Mouse (Mus musculus) lung, embryonic 15.5 days (tissue): ENCODE data around the gene Gm20532. TPM values are rescaled to one million over a fixed set of nuclear protein-coding genes. Genes with fewer than 3 reads are reported as not detected.

Experiments
- ATAC-seq: fragments of 200-750 bp; cut with Nextera tagmentation; 2 replicates; pipeline ENCODE4 v1.8.0; 2017; ENCODE audit warnings: moderate number of reproducible peaks, borderline replicate concordance; ENCODE audit not compliant: low FRiP score, low TSS enrichment; ENCODE audit errors: extremely low read depth
- H3K27ac ChIP-seq: fragments of 300-500 bp; sonication (generic); 2 replicates; pipeline ENCODE4 v1.5.1; 2015; ENCODE audit warnings: moderate library complexity, mild to moderate bottlenecking, inconsistent platforms
- H3K27me3 ChIP-seq: fragments of 300-500 bp; sonication (generic); 2 replicates; pipeline ENCODE4 v1.6.1; 2015; ENCODE audit warnings: inconsistent platforms
- H3K36me3 ChIP-seq: fragments of 300-500 bp; sonication (generic); 2 replicates; pipeline ENCODE4 v1.6.1; 2015; ENCODE audit warnings: inconsistent platforms
- H3K4me1 ChIP-seq: fragments of 300-500 bp; sonication (generic); 2 replicates; pipeline ENCODE4 v1.6.1; 2015; ENCODE audit warnings: inconsistent platforms
- H3K4me2 ChIP-seq: fragments of 300-500 bp; sonication (generic); 2 replicates; pipeline ENCODE4 v1.6.1; 2015; ENCODE audit warnings: inconsistent platforms, mild to moderate bottlenecking, moderate library complexity
- H3K4me3 ChIP-seq: fragments of 300-500 bp; sonication (generic); 2 replicates; pipeline ENCODE4 v1.5.1; 2015; ENCODE audit warnings: mild to moderate bottlenecking, inconsistent platforms
- H3K9ac ChIP-seq: fragments of 300-500 bp; sonication (generic); 2 replicates; pipeline ENCODE4 v1.6.1; 2015; ENCODE audit warnings: inconsistent platforms
- H3K9me3 ChIP-seq: fragments of 300-500 bp; sonication (generic); 2 replicates; pipeline ENCODE4 v1.6.1; 2016; ENCODE audit warnings: inconsistent platforms
- WGBS: fragments of 180-500 bp; shearing (Covaris S2); methylation state at CpG from one replicate; pipeline ENCODE4 v1.1.7; 2015; 5-methylcytosine and 5-hydroxymethylcytosine counted together
- polyA plus RNA-seq: library from polyadenylated mRNA; unstranded; fragments of >200 nt; fragmentation: Nextera tagmentation; extraction: Ambion mirVana; gene quantifications from 2 replicates; pipeline ENCODE4 v1.2.1, GENCODE M21; 2015

Gene Gm20532
- polyA plus RNA-seq, 1 experiment from 2014 or later = not detected

DNA sequence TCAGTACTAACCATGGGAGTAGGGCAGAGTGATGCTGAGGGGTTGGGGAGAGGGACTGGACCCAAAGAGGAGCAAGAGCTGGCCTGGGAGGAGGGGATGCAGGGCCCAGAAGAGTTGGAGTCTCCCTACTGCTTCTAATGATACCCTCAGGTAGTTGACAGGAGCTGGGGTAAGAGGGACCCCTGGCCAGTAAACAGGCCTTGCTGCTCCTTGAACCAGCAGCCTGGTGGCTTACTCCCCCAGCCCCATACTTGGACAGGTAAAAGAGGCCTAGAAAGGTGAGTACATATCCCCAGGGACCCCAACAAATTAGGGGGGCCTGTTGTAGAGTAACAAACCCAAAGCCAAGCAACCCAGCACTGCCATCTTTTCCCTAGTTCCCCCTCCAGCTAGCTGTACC, 22.3 kb downstream of the Gm20532 start:
- no peak overlapping the region for H3K4me2 ChIP-seq
- ATAC-seq = no peak
- H3K4me1 ChIP-seq = peaks cover 24% of the 10 kb centered on the region
- H3K27ac ChIP-seq = no peak overlapping the region
- H3K36me3 ChIP-seq = no peaks in the 10 kb centered on the region
- no peaks in the 10 kb centered on the region for H3K27me3 ChIP-seq
- H3K9me3 ChIP-seq = no peaks in the 10 kb centered on the region
- H3K9ac ChIP-seq = no peak overlapping the region
- no peak overlapping the region for H3K4me3 ChIP-seq

DNA sequence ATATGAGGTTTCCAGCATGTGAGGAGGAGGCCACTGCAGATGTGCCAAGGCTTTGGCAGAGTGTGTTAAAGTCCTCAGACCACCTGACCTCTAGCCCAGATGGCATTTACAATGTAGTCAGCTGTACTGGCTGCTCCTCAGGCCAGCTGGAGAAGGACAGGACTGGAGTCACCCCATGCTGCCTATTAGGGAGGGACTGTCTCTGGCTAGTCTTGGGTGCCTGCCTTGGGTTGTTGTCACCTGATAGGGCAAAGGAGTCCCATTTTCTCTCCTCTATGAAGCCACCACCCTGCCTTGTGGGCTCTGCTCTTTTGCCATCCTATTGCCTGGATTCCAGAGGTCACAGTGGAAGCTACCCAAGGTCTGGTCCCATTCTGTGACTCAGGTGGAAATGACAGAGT, 22.8 kb downstream of the Gm20532 start:
- H3K9me3 ChIP-seq = no peaks in the 10 kb centered on the region
- no peak overlapping the region for H3K27ac ChIP-seq
- H3K36me3 ChIP-seq = no peaks in the 10 kb centered on the region
- H3K9ac ChIP-seq = no peak overlapping the region
- no peaks in the 10 kb centered on the region for H3K27me3 ChIP-seq
- no peak overlapping the region for H3K4me3 ChIP-seq
- no peak for ATAC-seq
- H3K4me1 ChIP-seq = peaks cover 24% of the 10 kb centered on the region
- no peak overlapping the region for H3K4me2 ChIP-seq

DNA sequence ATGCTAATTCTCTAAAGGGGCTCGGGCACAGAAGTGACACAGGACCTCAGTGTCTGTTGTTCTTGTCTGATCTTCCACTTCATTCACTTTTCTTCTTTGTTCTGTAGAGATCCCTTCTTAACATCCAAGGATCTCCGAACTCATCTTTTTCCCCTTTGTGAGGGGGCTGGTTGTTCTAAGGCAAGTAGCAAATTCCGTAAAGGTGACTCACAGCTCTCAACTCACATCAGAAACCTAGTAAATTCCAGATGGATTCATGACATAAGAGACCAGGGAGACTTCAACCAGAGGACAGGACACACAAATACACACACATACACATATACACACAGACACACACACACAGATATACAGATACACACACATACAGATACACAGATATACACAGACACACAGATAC, 24.1 kb downstream of the Gm20532 start:
- Histone ChIP-seq H3K9ac (no peak overlapping the region), H3K27ac (no peak overlapping the region), H3K4me2 (no peak overlapping the region), H3K27me3 (no peaks in the 10 kb centered on the region), H3K9me3 (no peaks in the 10 kb centered on the region), H3K4me1 (peaks cover 20% of the 10 kb centered on the region), H3K4me3 (no peak overlapping the region), H3K36me3 (no peaks in the 10 kb centered on the region)
- no peak for ATAC-seq
- WGBS = 66% methylated on average over 3 of the region's 3 CpGs

- no peaks in the 10 kb centered on the region for H3K9me3 ChIP-seq
- ATAC-seq = no peak
- no peak overlapping the region for H3K9ac ChIP-seq
- H3K27me3 ChIP-seq = no peaks in the 10 kb centered on the region
- H3K4me2 ChIP-seq = no peak overlapping the region
- peaks cover 17% of the 10 kb centered on the region for H3K4me1 ChIP-seq
- no peaks in the 10 kb centered on the region for H3K36me3 ChIP-seq
- H3K27ac ChIP-seq = no peak overlapping the region
- H3K4me3 ChIP-seq = no peak overlapping the region
Measured at GRCm38 (mm10) chr2:26611054-26611453, 24.6 kb downstream of the Gm20532 start.

GRCm38 (mm10) chr2:26611896-26612295, 25.5 kb downstream of the Gm20532 start:
- Histone ChIP-seq H3K4me3 (no peak overlapping the region), H3K9me3 (no peaks in the 10 kb centered on the region), H3K4me2 (no peak overlapping the region), H3K9ac (no peak overlapping the region), H3K27me3 (no peaks in the 10 kb centered on the region), H3K36me3 (no peaks in the 10 kb centered on the region), H3K27ac (no peak overlapping the region), H3K4me1 (peaks cover 9% of the 10 kb centered on the region)
- no peak for ATAC-seq

DNA sequence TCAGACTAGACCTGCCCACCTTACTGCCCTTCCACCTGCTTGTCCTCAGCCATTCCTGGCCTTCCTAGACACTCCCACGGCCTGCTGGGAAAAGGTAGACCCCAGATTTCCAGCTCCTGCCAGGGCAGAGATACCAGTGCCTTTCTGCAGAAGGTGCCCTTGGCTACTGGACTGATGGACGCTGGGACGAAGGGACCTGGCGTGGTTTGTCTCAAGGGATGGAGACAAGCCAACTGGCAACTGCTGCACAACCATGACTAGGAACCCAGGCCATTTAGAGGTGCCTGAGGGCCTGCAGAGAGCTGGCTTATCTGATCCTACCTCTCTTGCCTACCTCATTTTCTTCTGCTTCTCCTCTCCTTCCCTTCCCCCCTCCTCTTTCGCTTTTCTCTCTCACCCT, 28.5 kb downstream of the Gm20532 start:
- no peak for ATAC-seq
- no peak overlapping the region for H3K4me3 ChIP-seq
- 67% methylated on average over 5 of the region's 5 CpGs for WGBS
- H3K36me3 ChIP-seq = no peaks in the 10 kb centered on the region
- peaks cover 6% of the 10 kb centered on the region; the same call in 1 of the 2 replicates for H3K27me3 ChIP-seq
- H3K9ac ChIP-seq = no peak overlapping the region
- H3K9me3 ChIP-seq = no peaks in the 10 kb centered on the region
- no peak overlapping the region for H3K4me2 ChIP-seq
- no peak overlapping the region for H3K27ac ChIP-seq
- H3K4me1 ChIP-seq = no peaks in the 10 kb centered on the region

DNA sequence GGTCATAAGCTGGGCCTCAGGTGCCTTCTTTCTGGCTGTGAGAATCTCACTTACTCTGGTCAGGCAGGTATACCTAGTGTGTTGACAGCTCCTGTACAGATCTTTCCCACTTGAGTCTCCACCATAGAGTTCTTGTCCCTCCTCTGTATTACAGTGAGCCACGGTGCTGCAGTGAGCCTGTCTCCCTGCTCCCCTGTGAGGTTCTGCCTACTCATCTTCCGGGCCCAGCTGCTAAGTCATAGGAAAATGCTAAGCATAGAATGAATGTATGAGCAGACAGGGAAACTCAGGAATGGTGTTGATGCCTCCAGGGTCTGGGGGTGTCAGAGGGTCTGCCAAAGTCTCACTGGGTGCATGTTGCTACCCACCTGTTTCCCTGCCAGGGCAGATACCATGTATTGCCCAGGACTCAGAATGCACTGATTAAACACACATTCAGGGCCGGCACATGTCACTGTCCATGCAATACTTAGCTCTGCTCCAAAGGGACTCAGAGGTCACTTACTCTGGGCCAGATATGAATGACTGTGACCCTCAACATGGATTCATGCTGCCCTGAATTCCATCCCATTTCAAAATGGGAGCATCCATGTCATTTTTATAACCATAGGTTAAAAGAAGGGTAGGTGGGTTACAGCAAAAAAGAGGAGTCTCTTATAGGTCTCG, 29.2 kb downstream of the Gm20532 start:
- H3K4me2 ChIP-seq = no peak overlapping the region
- H3K4me1 ChIP-seq = no peaks in the 10 kb centered on the region
- 69% methylated on average over 4 of the region's 4 CpGs for WGBS
- no peak overlapping the region for H3K9ac ChIP-seq
- H3K9me3 ChIP-seq = no peaks in the 10 kb centered on the region
- H3K27ac ChIP-seq = no peak overlapping the region
- no peak for ATAC-seq
- H3K36me3 ChIP-seq = no peaks in the 10 kb centered on the region
- H3K4me3 ChIP-seq = no peak overlapping the region
- peaks cover 6% of the 10 kb centered on the region; the same call in 1 of the 2 replicates for H3K27me3 ChIP-seq

- Histone ChIP-seq H3K36me3 (no peaks in the 10 kb centered on the region), H3K4me2 (no peak overlapping the region), H3K9me3 (no peaks in the 10 kb centered on the region), H3K27me3 (peaks cover 6% of the 10 kb centered on the region; the same call in 1 of the 2 replicates), H3K4me1 (no peaks in the 10 kb centered on the region), H3K9ac (no peak overlapping the region), H3K27ac (no peak overlapping the region), H3K4me3 (no peak overlapping the region)
- 56% methylated on average over 6 of the region's 6 CpGs for WGBS
- no peak for ATAC-seq
Measured at GRCm38 (mm10) chr2:26617331-26617730, 30.9 kb downstream of the Gm20532 start.

DNA sequence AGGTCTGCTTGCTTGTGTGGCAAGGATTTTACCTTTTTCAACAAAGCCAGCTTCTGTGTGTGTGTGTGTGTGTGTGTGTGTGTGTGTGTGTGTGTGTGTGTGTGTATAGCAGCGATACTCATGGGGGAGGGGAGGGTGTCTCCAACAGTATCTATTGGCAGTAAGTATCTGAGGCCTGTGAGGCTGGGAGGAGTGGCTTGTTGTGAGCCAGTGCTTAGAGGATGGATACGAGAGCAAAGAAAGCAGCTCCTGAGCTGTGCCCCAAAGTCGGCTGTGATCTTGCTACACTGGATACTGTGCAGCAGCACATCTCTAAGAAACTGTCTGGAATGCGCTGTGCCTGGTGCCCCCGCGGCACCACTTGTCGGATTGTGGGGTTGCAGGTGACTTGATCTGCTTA, 31.5 kb downstream of the Gm20532 start:
- ATAC-seq = no peak

DNA sequence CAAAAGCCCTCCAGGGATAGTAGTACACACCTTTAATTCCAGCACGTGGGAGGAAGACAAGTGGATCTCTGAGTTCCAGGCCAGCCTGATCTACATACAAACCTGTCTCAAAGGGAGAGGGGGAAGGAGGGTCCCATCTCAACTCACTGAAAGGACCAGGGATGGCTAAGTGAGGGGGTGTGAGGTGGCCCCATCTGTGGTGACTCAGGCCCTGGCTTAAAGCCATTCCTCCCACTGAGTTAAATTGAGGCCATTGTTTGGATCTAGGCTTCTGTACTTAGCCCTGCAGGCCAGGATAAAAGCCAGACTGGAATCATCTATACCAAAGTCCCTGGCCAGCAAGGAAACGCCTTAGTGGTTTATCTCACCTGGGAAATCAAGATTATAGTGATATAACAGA, 34.8 kb downstream of the Gm20532 start:
- no peak overlapping the region for H3K9ac ChIP-seq
- H3K4me2 ChIP-seq = no peak overlapping the region
- H3K27me3 ChIP-seq = peaks cover 6% of the 10 kb centered on the region; the same call in 1 of the 2 replicates
- no peaks in the 10 kb centered on the region for H3K36me3 ChIP-seq
- no peak for ATAC-seq
- H3K9me3 ChIP-seq = no peaks in the 10 kb centered on the region
- 39% methylated on average over 2 of the region's 2 CpGs for WGBS
- no peaks in the 10 kb centered on the region for H3K4me1 ChIP-seq
- no peak overlapping the region for H3K4me3 ChIP-seq
- H3K27ac ChIP-seq = no peak overlapping the region

More for the DNA sequence above, 31.5 kb downstream of the Gm20532 start:
- Histone ChIP-seq H3K9me3 (no peaks in the 10 kb centered on the region), H3K27ac (no peak overlapping the region), H3K27me3 (peaks cover 6% of the 10 kb centered on the region; the same call in 1 of the 2 replicates), H3K36me3 (no peaks in the 10 kb centered on the region), H3K4me3 (no peak overlapping the region), H3K4me1 (no peaks in the 10 kb centered on the region), H3K4me2 (no peak overlapping the region), H3K9ac (no peak overlapping the region)
- 43% methylated on average over 7 of the region's 7 CpGs for WGBS

GRCm38 (mm10) chr2:26622984-26623383, 36.5 kb downstream of the Gm20532 start:
- Histone ChIP-seq H3K9me3 (no peaks in the 10 kb centered on the region), H3K4me1 (0 out of 2 replicates have a peak, but pooled peaks cover 4% of the 10 kb centered on the region), H3K27me3 (peaks cover 6% of the 10 kb centered on the region; the same call in 1 of the 2 replicates), H3K27ac (no peak overlapping the region), H3K9ac (no peak overlapping the region), H3K4me2 (no peak overlapping the region), H3K4me3 (no peak overlapping the region), H3K36me3 (no peaks in the 10 kb centered on the region)
- ATAC-seq = no peak
- WGBS = 56% methylated on average over 5 of the region's 5 CpGs

- no peaks in the 10 kb centered on the region for H3K27me3 ChIP-seq
- no peak for ATAC-seq
- no peaks in the 10 kb centered on the region for H3K36me3 ChIP-seq
- no peak overlapping the region for H3K4me3 ChIP-seq
- no peak overlapping the region for H3K27ac ChIP-seq
- 75% methylated on average over 3 of the region's 3 CpGs for WGBS
- peaks cover 24% of the 10 kb centered on the region for H3K4me1 ChIP-seq
- no peaks in the 10 kb centered on the region for H3K9me3 ChIP-seq
- no peak overlapping the region for H3K9ac ChIP-seq
- H3K4me2 ChIP-seq = no peak overlapping the region
Measured at GRCm38 (mm10) chr2:26625419-26625818, 39.0 kb downstream of the Gm20532 start.

DNA sequence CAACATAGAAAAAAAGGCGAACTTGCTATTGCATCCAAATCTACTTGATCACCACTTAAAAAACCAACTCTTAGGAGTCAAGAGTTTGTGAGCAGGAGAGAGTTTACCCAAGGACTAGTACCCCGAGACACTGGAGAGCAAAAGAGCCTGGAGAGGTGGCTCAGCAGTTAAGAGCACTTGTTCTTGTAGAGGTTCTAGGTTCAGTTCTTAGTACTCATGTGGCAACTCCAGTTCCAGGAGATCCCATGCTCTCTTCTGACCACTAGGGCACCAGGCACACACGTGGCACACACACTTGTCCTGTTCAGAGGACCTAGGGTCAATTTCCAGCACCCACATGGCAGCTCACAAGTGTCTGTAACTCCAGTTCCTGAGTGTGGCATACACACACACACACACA, 39.6 kb downstream of the Gm20532 start:
- ATAC-seq = no peak
- H3K9ac ChIP-seq = no peak overlapping the region
- 50% methylated on average over 3 of the region's 3 CpGs for WGBS

More for the DNA sequence above, 39.6 kb downstream of the Gm20532 start:
- Histone ChIP-seq H3K4me2 (no peak overlapping the region), H3K36me3 (no peaks in the 10 kb centered on the region), H3K4me1 (peaks cover 24% of the 10 kb centered on the region), H3K4me3 (no peak overlapping the region), H3K9me3 (no peaks in the 10 kb centered on the region), H3K27ac (no peak overlapping the region), H3K27me3 (no peaks in the 10 kb centered on the region)
